Mouse (Mus musculus) testis, postnatal 14 days (tissue): ENCODE measurements around the gene Retreg3.

Experiments used
- DNase-seq: peaks from one replicate; pipeline ENCODE4 v3.0.0; 2021; ENCODE audit warnings: low spot score

The Retreg3 gene

DNA sequence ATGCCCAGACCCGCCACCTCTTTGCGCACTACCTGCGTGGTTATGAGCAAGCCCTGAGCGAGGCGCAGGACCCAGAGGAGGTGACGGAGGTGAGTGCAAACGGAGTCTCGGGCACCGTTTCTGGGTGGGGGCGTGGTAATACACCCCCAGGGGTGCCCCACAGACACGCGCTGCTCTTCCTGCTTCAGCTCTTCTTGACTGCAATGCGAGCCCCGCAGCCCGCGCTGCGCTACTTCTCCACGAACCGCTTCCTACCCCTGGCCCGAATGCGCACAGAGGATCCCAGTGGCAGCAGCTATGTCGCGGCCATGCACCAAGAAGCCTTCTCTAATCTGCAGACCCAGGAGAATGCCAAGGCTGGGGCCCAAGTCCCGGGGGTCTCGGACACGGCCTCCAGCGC lies 39.9 kb downstream of the Retreg3 start:
- DNase-seq: no peak

DNA sequence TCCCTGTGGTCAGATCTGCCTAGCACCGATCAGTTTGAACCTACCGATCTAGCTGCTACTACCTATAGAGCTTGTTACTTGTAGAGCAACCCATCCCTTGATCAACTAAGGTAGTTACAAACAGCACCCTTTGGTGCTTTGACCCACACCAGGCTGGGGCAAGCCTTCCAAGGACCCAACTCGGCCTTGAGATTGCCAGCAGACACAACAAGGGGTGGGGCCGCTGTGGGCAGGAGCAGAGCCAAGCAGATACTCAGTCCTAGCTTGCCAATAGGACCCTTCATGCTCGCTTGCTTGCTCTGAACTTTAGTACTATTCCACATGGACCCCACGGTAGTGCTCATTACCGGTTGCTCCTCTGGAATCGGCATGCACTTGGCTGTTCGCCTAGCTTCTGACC lies 41.6 kb downstream of the Retreg3 start, which contains the start of gene Hsd17b1:
Hsd17b1 (plus strand) TSS at position 291 of the 400 bp plus-strand sequence.
- DNase-seq: no peak

DNA sequence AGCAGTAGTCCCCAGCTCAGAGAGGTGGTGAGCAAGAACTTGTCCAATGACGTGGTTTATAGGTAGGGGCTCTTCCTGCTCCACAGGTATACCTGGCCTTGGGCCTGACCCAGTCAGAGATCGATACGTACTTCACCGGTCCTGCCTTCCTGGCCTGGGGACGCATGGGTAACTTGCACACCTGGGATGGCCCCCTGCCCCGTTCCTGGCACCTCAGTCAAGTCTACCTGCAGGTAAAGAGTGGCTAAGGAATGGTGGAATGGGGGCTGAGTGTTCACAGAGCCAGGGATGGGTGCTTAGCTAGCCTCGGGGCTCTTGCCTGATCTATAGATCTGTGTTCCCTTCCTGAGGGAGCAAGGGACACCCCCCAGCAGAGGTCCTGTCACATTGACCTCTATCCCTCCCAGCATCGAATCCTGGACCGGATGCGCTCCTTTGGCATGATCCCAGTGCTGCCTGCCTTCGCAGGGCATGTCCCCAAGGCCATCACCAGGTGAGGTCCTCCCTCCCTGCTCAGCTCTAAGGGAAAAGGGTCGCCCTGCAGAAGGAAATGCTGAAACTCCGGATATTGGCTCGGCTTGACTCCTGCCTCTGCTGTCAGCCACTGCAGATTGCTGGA lies 47.8 kb downstream of the Retreg3 start:
- no peak for DNase-seq

DNA sequence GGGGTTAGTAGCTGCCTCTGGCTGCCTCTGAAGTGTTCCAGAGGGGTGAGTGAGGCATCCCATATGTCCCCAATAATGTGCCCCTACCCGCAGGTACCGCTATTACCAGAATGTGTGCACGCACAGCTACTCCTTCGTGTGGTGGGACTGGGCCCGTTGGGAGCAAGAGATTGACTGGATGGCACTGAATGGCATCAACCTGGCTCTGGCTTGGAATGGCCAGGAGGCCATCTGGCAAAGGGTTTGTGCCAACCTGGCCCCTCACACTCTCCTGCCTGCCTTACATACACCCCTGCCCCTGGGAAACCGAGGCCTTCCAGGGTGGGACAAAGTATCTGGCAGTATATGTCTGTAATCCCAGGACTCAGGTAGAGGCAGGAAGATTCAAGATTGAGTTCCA lies 48.7 kb downstream of the Retreg3 start:
- DNase-seq: no peak

DNA sequence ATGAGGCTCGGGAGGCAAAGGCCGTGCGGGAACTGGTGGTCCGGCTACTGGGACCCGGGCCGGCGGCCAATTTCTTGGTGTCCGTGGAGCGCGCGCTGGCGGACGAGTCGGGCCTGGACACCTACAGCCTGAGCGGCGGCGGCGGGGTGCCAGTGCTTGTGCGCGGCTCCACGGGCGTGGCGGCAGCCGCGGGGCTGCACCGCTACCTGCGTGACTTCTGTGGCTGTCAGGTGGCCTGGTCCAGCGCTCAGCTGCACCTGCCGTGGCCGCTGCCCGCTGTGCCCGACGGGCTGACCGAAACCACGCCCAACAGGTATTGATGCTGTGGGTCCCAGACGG lies 49.5 kb downstream of the Retreg3 start:
- no peak for DNase-seq

DNA sequence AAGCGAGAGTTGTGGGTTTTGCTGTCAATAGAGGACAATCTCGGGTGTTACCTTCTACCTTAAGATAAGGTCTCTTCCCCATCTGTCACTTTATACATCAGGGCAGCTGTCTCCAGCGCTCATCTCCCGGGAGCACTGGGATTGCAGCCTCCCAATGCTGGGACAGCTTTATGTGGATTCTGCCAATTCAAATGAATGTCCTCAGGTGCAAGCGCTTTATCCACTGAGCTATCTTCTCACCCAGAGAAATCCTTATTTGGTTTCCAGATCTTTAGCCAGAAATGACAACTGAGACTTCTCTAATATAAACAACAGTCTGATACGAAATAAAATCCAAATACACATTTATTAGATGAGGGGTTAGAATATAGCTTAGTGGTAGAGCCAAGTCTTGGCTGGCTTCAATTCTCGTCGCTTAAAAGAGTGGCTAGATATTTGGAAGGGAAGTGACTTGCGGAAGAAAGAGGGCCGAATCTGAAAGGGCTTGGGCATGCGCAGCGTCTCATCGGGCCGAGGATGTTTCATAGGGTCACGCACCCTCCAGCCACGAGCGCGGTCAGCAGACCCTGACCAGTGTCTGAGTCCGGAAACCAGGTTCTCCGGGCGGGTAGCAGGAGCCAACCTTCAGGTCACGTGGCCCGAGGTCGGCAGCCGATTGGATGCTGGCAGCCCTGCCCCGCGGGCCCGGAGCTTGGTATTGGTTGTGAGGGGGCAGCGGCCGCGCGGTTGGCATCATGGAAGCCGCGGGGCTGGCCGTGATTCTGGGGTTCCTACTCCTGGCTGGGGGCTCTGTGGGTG lies 50.1 kb downstream of the Retreg3 start, which contains the start of gene Naglu:
Naglu (plus strand) TSS at position 622 of the 798 bp plus-strand sequence.
- DNase-seq: peak; percentile 94

DNA sequence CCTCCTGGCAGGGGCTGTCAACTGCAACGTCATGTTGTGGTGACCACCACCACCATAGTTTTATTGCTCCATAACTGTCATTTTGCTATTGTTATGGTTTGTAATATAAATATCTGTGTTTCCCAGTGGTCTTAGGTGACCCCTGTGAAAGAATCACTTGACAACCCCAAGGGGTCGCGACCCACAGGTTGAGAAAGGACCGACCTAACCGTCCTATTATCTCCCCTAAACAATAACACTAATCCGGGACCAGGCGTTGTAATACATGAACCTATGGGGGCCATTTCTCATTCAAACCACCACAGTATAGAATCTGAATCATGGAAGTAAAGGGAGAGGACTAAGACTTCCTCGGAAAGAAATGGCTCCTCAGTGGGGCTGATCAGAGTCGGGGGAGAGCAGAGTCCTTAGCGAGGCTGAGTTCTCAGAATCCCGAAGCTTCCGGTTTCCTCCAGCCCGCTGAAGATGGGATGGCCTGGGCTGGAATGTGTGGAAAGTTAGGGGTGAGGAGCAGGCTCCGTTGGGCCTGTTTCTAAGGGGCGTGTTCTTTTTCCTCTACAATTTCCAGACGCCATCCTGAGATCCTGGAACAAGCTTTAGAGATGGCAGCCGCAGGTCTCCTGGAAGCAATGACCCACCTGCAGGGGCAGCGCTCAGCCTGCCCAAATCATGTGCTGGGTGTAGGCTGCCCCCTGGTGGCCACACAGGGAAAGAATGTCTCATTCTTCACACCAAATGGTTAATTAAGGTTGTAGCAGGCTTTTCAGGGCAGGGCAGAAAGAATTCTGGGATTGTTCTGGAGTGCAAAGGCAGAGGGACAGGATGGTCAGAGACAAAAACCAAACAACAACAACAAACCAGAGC lies 52.9 kb downstream of the Retreg3 start:
- peak; percentile 84 for DNase-seq

DNA sequence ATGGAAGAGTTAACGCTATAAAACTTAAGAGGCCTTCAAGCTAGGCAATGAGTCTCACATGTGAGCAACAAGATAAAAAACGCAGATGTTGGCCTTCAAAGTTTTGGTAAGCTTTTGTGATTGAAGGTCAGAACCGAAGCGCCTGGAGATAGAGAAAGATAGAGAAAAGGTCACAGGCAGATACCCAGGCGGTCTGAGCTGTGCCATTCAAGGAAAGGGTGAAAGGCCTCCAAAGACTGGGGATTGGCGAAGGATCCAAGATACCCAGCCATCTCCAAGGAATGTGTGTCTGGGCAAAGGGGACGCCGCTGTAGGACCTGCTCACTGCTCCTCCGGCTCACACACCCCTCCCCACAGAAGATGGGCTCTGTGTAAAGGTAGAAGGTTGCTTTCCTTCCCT lies 54.7 kb downstream of the Retreg3 start:
- no peak for DNase-seq

DNA sequence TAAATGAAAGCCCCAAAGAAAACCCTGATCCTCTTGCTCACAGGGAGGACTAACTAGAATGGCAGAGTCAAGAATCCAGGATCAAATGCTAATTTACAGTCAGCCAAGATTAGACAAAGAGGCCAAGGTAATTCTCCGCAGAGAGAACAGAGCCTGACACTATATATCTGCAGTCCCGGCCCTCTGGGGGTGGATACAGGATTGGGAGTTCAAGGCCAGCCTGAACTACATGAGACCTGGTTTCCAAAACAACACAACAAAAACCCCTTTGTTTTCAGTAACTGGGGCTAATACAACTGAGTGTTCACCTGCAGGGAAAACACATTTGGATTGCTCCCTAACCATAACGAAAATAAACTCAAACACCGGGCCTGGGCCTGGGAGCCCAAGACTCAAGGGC lies 55.2 kb downstream of the Retreg3 start:
- no peak for DNase-seq

DNA sequence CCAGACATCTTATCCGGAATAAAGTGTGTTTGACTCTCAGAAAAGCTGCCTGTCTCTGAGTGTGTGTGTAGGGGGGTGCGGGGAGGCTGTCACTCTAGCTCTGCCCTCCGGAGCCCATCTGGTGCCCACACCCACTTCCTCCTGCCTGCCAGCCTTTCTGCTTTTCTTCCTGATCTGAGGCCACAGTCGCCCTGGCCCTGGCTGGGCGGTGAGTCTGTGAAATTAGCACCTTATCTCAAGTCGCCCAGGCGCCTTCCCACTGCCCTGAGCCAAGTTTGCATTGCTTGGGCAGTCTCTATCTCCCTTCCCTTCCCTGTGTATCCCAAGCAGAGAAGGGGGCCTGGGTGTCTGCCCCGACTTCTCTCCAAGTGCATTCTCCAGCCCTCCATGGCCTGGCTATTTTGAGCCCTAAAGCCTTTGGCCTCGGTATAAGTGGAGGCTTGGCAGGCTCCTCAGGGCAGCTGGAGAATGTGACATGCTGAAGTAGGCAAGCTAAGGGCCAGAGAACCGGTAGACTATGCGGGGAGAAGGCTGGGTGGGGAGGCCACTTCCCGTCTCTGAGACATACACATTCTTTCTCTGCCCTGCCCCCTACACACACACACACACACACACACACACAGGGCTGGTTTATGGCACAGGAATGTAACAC lies 55.9 kb downstream of the Retreg3 start:
- DNase-seq: peak; percentile 73

DNA sequence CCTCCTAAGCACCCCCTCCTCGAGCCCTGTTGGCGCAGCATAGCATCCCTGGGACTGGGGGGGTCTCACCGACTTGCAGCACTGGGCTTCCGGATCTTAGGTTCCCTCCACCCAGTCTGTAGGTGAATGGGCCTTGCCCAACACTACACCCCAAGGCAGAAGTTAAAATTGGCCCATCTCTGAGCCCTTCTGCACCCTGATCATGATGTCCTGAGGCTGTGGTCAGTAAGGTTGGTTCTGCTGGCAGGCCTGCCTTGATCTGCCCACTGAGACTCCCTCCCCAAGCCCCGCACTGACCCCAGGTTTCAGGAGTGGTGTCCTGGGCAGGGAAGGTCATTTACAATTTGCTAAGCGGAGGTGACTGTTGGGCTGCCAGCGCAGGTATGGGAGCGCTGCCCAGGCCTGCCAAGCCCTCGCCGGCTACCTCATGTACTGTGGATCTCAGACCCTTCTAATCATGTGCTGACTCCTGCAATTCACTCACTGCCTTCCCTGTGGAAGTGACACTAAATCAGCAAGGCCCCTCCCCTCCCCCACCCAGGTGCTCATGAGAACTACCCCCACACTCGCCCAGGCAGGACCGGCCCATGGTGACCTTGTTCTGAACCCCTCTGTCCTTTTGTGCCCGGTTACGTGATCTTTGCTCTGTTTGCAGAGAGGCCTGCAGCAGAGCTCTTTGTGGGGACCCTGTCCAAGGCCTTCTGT lies 56.6 kb downstream of the Retreg3 start:
- no peak for DNase-seq

DNA sequence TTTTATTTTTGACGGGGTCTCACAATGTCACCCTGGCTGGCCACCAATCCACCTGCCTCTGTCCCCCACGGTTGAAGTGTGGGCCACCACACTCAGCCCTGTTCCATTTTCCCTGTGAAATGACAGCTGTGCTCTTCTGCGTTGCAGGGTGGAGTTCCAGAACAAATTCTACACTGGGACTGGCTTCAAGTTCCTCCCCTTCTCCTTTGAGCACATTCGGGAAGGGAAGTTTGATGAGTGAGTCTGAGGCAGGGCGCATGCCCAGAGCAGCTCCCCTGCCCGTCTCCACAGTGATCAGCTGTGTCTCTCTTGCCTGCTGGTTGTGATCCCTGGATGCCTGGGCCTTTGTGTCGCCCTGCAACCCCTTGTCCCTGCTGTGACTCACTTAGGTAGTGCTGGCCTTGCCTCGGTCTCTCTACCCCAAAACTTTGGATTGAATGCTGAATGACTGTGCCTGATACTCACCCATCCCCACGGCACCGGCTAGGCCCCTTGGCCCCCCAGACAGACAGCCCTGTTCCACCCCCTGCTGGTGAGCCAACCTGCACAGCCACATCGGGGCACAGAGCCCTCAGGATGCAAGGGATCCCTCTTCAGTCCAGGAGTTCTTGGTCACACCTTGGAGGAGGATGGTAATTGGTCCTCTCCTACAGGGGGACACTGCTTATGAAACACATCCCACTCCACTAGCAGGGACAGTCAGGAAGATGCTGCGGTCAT lies 57.4 kb downstream of the Retreg3 start:
- no peak for DNase-seq

DNA sequence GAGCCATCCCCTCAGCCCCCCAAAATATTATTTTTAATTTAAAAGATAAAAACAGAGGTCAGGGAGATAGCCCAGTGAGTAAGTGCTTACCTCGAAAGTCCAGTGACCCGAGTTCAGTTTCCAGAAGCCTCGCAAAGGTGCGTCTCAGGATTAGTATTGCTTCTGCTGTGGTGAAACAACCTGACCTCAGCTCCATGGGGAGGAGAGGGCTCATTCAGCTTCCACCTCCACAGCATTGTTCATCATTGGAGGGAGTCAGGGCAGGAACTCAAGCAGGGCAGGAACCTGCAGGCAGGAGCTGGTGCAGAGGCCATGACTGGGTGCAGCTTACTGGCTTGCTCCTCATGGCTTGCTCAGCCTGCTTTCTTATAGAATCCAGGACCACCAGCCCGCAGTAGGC lies 58.6 kb downstream of the Retreg3 start:
- no peak for DNase-seq

DNA sequence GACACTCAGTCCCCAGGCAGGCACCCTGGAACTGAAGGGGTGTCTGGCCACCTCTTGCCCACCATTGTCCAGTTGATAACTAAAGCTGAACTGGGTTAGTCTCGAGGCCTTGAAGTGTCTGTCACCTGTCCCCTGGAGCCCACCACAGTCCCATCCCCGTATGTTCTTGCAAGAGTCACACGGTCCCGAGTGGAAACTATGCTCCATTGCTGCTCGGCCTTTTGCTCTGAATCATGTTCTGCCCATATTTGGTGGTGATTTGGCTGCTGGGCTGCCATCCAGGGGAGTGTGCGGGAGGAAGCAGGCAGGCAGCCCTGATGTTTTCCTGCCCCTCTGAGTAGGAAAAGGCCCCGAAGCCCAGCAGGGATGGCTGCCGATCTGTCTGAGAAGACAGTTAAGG lies 59.6 kb downstream of the Retreg3 start:
- peak; percentile 63 for DNase-seq

DNA sequence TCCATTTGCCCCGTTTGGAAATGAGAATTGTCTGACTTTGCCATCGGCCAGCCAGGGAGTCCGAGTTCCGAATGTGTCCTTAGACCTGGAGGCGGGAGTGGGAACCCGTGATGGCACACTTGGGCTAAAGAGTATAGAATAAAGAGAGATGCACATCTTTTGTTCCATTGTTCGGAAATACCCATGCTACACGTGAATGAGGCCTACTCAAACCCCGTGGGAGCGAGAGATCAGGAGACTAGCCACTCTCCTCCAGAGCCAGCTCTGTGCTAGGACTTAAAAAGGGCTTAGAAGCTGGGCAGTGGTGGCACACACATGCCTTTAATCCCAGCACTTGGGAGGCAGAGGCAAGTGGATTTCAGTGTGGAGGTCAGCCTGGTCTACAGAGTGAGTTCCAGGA lies 60.2 kb downstream of the Retreg3 start:
- DNase-seq: no peak

DNA sequence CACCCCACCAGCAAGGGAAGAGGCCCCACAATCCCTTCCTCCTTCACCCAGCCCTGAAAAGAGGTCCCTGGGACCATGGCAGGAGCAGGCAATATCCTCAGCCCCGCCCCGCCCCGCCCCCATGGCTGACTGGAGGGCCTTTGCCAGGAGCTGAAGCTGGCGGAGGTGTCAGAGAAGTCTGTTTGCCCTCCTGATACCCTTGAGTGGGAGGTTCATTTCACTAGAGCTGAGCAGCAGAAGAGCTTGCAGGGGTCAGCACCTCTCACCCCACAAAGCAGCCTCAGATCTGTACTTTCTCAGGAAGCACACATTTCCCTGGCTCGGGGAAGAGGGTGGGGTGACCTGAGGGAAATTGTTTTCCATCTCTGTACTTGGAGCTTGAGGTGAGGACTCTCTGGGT lies 61.0 kb downstream of the Retreg3 start:
- DNase-seq: no peak

DNA sequence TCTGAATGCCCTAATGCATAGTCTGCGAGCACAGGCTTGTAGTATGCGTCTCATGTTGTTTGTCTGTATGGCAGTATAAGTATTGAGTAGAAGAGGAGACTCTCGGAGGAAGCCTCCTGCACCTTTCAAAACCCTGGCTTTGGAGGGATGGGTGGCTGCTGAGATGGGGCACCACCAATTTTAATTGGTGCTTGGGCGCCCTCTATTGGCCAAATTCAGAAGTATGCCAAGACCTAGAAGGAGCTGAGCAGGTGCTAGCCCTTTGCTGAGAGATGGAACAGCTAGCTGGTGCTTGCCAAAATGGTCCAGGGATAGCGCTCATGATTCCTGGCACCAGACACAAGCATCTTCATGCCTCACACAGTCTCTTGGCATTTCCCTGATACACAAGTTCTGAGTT lies 61.8 kb downstream of the Retreg3 start:
- DNase-seq: peak; percentile 72

DNA sequence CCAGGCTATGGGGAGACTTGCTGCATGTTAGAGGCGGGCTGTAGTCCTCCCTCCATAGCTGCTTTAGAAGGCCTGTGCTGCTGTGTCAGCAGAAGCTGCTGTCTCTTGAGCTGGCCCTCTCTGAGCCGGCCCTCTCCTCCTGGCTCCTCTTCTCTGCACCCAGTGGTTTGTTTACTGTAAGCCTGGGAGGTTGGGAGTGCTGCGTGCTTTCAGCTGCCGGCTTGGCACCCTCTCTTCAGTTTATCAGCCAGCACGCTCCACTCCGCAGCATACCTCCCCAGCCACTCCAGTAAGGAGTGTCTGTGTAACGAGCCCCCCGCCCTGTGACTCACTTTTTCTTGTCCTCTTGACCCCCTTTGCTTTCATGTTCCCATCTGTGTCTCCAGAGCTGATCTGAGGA lies 62.8 kb downstream of the Retreg3 start:
- peak; percentile 67 for DNase-seq

DNA sequence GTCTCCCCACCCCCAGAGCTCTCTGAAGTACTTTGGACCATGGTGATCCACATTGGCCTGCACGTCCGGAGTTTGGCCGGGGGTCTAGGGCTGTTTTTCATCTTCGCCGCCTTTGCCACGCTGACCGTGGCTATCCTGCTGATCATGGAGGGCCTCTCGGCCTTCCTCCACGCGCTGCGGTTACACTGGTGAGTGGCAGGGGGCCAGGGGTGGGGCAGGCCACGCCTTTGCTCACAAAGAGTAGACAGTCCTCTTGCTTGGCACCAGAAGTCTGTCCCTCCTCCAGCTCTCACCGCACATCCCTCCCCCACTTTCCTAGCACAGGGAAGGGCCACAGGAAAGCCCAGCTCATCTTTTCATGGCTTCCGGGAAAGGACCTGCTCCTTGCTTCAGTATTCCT lies 64.3 kb downstream of the Retreg3 start:
- DNase-seq: no peak

DNA sequence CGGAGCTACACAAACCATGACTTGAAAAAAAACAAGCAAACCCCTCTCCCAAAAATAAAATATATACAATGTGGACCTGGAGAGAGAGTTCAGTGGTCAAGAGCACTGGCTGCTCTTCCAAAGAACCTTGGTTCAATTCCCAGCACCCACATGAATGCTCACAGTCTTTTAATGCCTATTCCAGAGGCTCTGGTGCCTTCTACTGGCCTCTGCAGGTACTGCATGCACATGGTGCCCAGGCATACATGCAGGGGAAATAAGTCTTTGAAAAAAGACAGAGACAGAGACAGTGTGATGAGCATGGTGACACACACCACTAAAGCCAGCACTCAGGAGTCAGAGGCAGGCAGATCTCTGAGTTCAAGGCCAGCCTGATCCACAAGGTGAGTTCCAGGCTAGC lies 65.7 kb downstream of the Retreg3 start:
- no peak for DNase-seq
